Mouse (Mus musculus): Measurements from ENCODE around the gene Rora.

GRCm38 (mm10) chr9:68759324-68759723, 105.7 kb downstream of the Rora start:
- TF ChIP-seq POLR2A (IDR thresholded peaks at IDR 0.05; ENCODE audit: insufficient read length, low read depth): no peak
- no peak for TF ChIP-seq CEBPB (IDR thresholded peaks at IDR 0.05; ENCODE audit: insufficient read depth, poor library complexity, severe bottlenecking)
- TF ChIP-seq USF1 (IDR thresholded peaks at IDR 0.05; ENCODE audit: low read depth): no peak
- no peak for TF ChIP-seq TCF3 (IDR thresholded peaks at IDR 0.05; ENCODE audit: insufficient read length, low read depth)
- TF ChIP-seq MAX (IDR thresholded peaks at IDR 0.05; ENCODE audit: low read depth): no peak
- TF ChIP-seq TCF12 (IDR thresholded peaks at IDR 0.05; ENCODE audit: insufficient read depth, poor library complexity, severe bottlenecking): no peak
- TF ChIP-seq MYOG (IDR thresholded peaks at IDR 0.05; ENCODE audit: control insufficient read depth in 1 of 3, insufficient read depth in 1 of 3, insufficient read length in 2 of 3, low read depth in 2 of 3): no peak
